Mouse (Mus musculus): Measurements from ENCODE around the gene Proca1.

- TF ChIP-seq CTCF (IDR thresholded peaks at IDR 0.05; ENCODE audit: borderline replicate concordance, insufficient read depth, low read length) (no peak), POLR2A (IDR thresholded peaks at IDR 0.05; ENCODE audit: low read depth, low read length) (no peak)
Measured at GRCm38 (mm10) chr11:78152299-78153231, 40.6 kb upstream of the Proca1 start.
